Mouse (Mus musculus): ENCODE data around the gene 2210418O10Rik. TPM values are rescaled to one million over a fixed set of nuclear protein-coding genes. Genes with fewer than 3 reads are reported as not detected.
"Not testable (repeated sequence)": the region's sequence is repeated elsewhere in the genome, so short reads cannot be mapped to it uniquely, and the experiment has no call there.

2210418O10Rik gene
- 1 to 10 TPM; 2.5 to 4.2 TPM for total RNA-seq (2021)
- long read RNA-seq, experiment 1, partial matches to known transcripts, result 0 of 1 reads
- long read RNA-seq, experiment 1, other reads (novel, unspliced or antisense), result 0 of 1 reads
- long read RNA-seq, experiment 2, partial matches to known transcripts, result 0 of 2 reads
- long read RNA-seq, experiment 2, other reads (novel, unspliced or antisense), result 2 of 2 reads

- not testable (repeated sequence) for DNase-seq (ENCODE audit: low spot score in 2 of 2)
Observed at GRCm38 (mm10) chr2:176226269-176226668, at the start of gene 2210418O10Rik. Gene 2210418O10Rik, plus strand, starts transcription at chr2:176226569.

DNA sequence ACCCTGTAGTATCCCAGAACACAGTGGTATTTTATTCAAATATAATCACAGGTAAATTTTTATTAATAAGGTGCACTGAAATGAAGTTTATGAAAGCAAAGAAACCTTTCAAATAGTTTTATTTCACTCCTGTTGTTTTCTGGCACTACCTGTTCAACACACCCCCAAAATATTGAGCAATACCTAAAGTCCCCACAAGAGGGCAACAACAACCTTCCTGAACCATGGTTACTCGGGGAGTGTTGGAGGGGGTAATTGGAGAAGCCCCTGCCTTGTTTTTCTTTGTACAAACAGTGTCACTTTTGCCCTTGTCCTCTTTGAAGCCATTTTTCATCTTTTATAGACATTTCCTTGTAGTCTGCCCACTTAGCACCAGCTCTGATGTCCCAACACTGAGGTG is 22.1 kb downstream of the 2210418O10Rik start:
- DNase-seq (ENCODE audit: low spot score in 2 of 2), result not testable (repeated sequence)

Other genes with a start within 250 kb of the 2210418O10Rik start
- gene Gm2004, start 76.7 kb upstream of the 2210418O10Rik start, total RNA-seq (2021), result not detected
- gene Gm11009, start 92.9 kb downstream of the 2210418O10Rik start, total RNA-seq (2021), result not detected
- gene Gm14435, start 197.0 kb downstream of the 2210418O10Rik start, total RNA-seq (2021), result 10 to 100 TPM; 11.7 to 16.7 TPM

Measured in adrenal gland, adult 18-20 months (tissue).